Mouse (Mus musculus): ENCODE results near the gene Gm21119. TPM values are rescaled to one million over a fixed set of nuclear protein-coding genes. Genes with fewer than 3 reads are reported as not detected.
A peak's percentile ranks its signal among the peaks of the same experiment; 100 is the strongest.
"Not testable (repeated sequence)": the region's sequence is repeated elsewhere in the genome, so short reads cannot be mapped to it uniquely, and the experiment has no call there.

The Gm21119 gene
- polyA plus RNA-seq (2016; fragmentation: Nextera tagmentation; extraction: Ambion mirVana): 0.10 and 0.14 TPM in 2 replicates

GRCm38 (mm10) chr8:20614619-20615018 is at the start of gene Gm21119:
Gene Gm21119, plus strand, starts transcription at chr8:20614919.
- H3K36me3 ChIP-seq; H3K9ac ChIP-seq; H3K9me3 ChIP-seq; H3K27ac ChIP-seq; ATAC-seq (ENCODE audit: low FRiP score, low read depth); H3K4me1 ChIP-seq; H3K4me3 ChIP-seq; H3K4me2 ChIP-seq (replicated peaks); H3K27me3 ChIP-seq (replicated peaks): not testable (repeated sequence)
- no CpG with 5 or more reads among the region's 2 CpGs for WGBS

GRCm38 (mm10) chr8:20566753-20567152 is 48.0 kb upstream of the Gm21119 start:
- H3K4me2 ChIP-seq (replicated peaks); H3K9me3 ChIP-seq; H3K9ac ChIP-seq; H3K27me3 ChIP-seq (replicated peaks); H3K4me1 ChIP-seq; H3K4me3 ChIP-seq; H3K27ac ChIP-seq; ATAC-seq (ENCODE audit: low FRiP score, low read depth); H3K36me3 ChIP-seq: not testable (repeated sequence)
- WGBS: 100% methylated on average over 1 of the region's 1 CpGs

- H3K27ac ChIP-seq; H3K9ac ChIP-seq; H3K4me1 ChIP-seq; H3K4me2 ChIP-seq (replicated peaks); H3K9me3 ChIP-seq; ATAC-seq (ENCODE audit: low FRiP score, low read depth); H3K36me3 ChIP-seq; H3K27me3 ChIP-seq (replicated peaks); H3K4me3 ChIP-seq: not testable (repeated sequence)
- WGBS: 95% methylated on average over 5 of the region's 6 CpGs
Measured at GRCm38 (mm10) chr8:20581081-20581480, 33.6 kb upstream of the Gm21119 start.

- not testable (repeated sequence) for H3K9ac ChIP-seq; ATAC-seq (ENCODE audit: low FRiP score, low read depth); H3K4me2 ChIP-seq (replicated peaks); H3K27ac ChIP-seq; H3K4me1 ChIP-seq; H3K27me3 ChIP-seq (replicated peaks); H3K9me3 ChIP-seq; H3K4me3 ChIP-seq; H3K36me3 ChIP-seq
- WGBS: 87% methylated on average over 4 of the region's 6 CpGs
Measured at GRCm38 (mm10) chr8:20582772-20583171, 31.9 kb upstream of the Gm21119 start.

- H3K4me2 ChIP-seq (replicated peaks); H3K27ac ChIP-seq; H3K4me1 ChIP-seq; H3K9ac ChIP-seq; H3K27me3 ChIP-seq (replicated peaks); H3K36me3 ChIP-seq; H3K4me3 ChIP-seq; H3K9me3 ChIP-seq: not testable (repeated sequence)
- 27% methylated on average over 10 of the region's 12 CpGs for WGBS
- peak; percentile 86 for ATAC-seq (ENCODE audit: low FRiP score, low read depth)
Measured at GRCm38 (mm10) chr8:20588268-20589177, 26.2 kb upstream of the Gm21119 start.

- not testable (repeated sequence) for H3K4me3 ChIP-seq; H3K9me3 ChIP-seq; H3K36me3 ChIP-seq; H3K9ac ChIP-seq; H3K27ac ChIP-seq; H3K4me1 ChIP-seq; H3K27me3 ChIP-seq (replicated peaks); H3K4me2 ChIP-seq (replicated peaks)
- WGBS: 81% methylated on average over 2 of the region's 4 CpGs
- peak; percentile 78 for ATAC-seq (ENCODE audit: low FRiP score, low read depth)
Measured at GRCm38 (mm10) chr8:20589178-20589539, 25.6 kb upstream of the Gm21119 start.

GRCm38 (mm10) chr8:20590117-20590997 is 24.4 kb upstream of the Gm21119 start:
- not testable (repeated sequence) for ATAC-seq (ENCODE audit: low FRiP score, low read depth); H3K27ac ChIP-seq; H3K4me3 ChIP-seq; H3K4me1 ChIP-seq; H3K9me3 ChIP-seq; H3K9ac ChIP-seq; H3K27me3 ChIP-seq (replicated peaks); H3K36me3 ChIP-seq; H3K4me2 ChIP-seq (replicated peaks)
- 68% methylated on average over 4 of the region's 9 CpGs for WGBS

- not testable (repeated sequence) for H3K27ac ChIP-seq; ATAC-seq (ENCODE audit: low FRiP score, low read depth); H3K27me3 ChIP-seq (replicated peaks); H3K36me3 ChIP-seq; H3K9ac ChIP-seq; H3K4me1 ChIP-seq; H3K9me3 ChIP-seq; H3K4me2 ChIP-seq (replicated peaks); H3K4me3 ChIP-seq
- 86% methylated on average over 5 of the region's 8 CpGs for WGBS
Measured at GRCm38 (mm10) chr8:20591002-20591401, 23.7 kb upstream of the Gm21119 start.

GRCm38 (mm10) chr8:20592732-20593272 is 21.9 kb upstream of the Gm21119 start:
- not testable (repeated sequence) for H3K9ac ChIP-seq; ATAC-seq (ENCODE audit: low FRiP score, low read depth); H3K4me3 ChIP-seq; H3K4me2 ChIP-seq (replicated peaks); H3K27ac ChIP-seq; H3K27me3 ChIP-seq (replicated peaks); H3K4me1 ChIP-seq; H3K36me3 ChIP-seq; H3K9me3 ChIP-seq
- 50% methylated on average over 1 of the region's 5 CpGs for WGBS

- not testable (repeated sequence) for H3K9ac ChIP-seq; H3K27me3 ChIP-seq (replicated peaks); H3K27ac ChIP-seq; H3K4me2 ChIP-seq (replicated peaks); H3K36me3 ChIP-seq; H3K4me1 ChIP-seq; H3K9me3 ChIP-seq; H3K4me3 ChIP-seq; ATAC-seq (ENCODE audit: low FRiP score, low read depth)
- no CpG with 5 or more reads among the region's 4 CpGs for WGBS
Measured at GRCm38 (mm10) chr8:20593841-20594240, 20.9 kb upstream of the Gm21119 start.

GRCm38 (mm10) chr8:20596081-20596841 is 18.5 kb upstream of the Gm21119 start:
- ATAC-seq (ENCODE audit: low FRiP score, low read depth); H3K4me1 ChIP-seq; H3K9me3 ChIP-seq; H3K4me2 ChIP-seq (replicated peaks); H3K4me3 ChIP-seq; H3K27ac ChIP-seq; H3K36me3 ChIP-seq; H3K9ac ChIP-seq; H3K27me3 ChIP-seq (replicated peaks): not testable (repeated sequence)
- 86% methylated on average over 6 of the region's 9 CpGs for WGBS

Data from neural tube, embryonic 12.5 days (tissue).